Mouse (Mus musculus) right cerebral cortex, postnatal 10 days (tissue): ENCODE measurements around the gene Mrrf.

Experiments used
- DNase-seq, 2 experiments: peaks; one replicate each; pipeline ENCODE4 v3.0.0; 2021; ENCODE audit warnings: low spot score in 2 of 2

Mrrf gene

DNA sequence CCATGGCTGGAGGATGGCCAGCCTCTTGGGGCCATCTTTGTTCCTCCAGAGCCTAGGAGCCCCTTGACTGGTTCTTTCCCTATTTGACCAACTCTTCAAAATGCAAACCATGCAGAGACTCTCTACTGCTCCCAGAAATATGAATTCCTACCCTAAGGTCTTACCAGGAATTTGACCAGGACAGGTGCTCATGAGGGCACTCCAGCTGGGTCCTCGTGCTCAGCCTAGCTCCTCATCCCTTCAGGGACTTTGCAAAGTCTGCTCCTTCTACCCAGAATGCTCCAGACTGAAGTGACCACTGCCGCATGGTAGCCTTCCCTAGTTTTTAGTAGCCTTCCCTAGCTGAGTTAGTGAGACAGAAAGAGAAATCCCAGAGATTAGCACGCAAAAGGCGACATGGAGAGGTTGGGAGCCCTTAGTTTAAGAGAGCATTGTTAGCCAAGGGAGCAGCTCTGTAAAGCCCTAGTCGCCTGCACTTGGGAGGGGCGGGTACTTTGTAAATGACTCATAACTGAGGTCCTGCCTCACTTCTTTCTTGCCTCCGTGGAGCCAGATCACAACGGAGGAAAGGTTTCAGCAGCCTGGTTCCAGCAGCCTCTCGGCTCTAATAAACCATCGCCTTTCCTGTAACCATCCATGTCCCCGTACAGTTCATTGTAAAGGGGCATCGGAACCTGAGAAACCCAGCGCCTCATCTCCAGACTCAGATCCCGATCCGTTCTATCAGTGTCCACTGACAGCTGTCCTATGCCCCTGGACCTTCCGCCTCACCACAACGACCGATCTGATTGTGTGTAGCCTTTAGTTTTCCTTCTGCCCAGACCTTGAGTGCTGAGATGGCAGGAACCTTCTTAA is 65.8 kb downstream of the Mrrf start:
- DNase-seq = no peak

DNA sequence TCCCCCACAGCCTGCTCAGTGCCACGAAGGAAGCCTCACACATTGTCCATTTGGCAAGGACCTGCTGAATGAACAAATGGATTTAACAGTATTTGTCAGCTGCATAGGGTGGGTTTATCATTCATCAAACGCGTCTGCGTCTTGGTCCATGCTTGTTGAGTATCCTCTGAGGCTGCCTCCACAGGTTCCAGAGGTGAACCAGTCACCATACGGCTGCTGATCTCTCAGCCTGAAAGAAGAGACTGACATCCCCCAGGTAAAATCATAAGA is 66.4 kb downstream of the Mrrf start:
- no peak for DNase-seq

DNA sequence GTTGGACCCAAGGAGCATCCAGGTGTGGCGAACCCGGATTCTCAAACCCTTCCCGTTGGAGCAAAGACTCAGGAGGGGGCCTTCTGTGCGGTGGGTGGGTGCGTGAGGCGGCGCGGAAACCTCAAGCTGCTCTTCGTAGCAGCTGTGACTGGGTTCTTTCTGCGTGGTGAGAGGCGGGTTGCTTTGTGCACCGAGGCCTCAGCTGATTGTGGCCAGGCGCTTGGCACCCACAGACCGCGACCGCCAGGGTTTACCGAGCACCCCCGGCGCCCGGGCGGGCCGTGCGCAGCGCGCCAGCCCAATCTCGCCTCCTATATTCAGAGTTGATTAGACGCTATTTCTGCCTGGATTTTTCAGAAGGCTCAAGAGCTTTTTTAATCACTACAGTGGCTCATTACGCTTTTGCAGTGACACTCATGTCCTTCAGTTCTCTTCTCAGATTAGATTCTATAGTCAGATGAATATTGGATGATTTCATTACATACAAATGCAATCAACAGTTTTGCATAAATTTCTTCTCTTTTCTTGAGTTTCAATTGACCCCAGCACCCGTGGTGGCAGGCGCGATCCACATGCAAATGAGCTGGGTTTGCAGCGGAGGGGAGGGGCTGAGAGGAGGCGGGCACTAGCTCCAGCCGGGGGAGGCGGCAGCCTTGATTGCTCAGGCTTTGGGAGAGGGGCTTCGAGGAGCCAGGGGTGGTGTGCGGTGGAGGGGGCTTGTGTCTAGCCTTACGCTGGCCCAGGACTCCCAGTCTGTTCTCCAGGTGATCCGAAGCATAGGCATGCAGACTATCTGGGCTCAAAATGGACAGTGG is 67.0 kb downstream of the Mrrf start:
- DNase-seq = peak; percentile 73 to 74

DNA sequence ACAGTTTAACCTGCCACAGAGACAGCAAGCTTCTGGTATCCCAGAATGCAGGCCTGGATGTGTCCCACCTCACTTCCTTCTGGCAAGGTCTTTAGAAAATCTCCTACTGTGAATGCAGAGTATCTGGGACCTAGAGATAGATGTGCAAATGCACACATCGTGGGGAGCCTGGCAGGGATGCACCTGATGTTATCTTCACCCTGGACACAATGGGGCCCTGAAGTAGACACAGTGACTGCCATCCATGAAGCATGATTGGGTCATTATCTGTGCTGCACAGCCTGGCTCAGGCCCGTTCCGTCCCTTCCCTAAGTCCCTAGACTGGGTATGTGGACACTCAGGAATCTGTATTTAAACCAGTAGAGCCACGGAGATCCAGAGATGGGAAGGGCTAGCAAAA is 68.4 kb downstream of the Mrrf start:
- no peak for DNase-seq

DNA sequence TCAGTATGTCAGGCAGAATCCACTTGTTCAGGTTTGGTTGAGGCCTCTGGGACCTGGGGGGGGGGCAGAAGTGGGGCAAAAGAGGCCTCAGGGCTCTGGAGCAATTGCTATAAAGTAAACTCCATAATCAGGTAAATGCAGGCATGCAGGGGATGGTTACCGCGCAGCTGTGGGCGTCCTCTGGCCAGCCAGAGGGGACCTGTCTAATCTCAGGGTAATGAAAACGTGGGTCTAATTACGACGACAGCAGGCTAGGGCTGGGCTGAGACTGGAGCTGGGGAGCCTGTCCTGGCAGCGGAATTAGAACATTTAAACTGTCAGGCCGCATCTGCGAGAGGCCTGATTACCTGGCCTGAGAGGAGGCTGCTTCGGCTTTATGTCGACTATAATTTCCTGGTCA is 70.9 kb downstream of the Mrrf start:
- no peak for DNase-seq

GRCm38 (mm10) chr2:36210796-36211195 is 74.6 kb downstream of the Mrrf start:
- DNase-seq = no peak

- DNase-seq = no peak
Measured at GRCm38 (mm10) chr2:36211785-36212184, 75.6 kb downstream of the Mrrf start.

- DNase-seq = no peak
Measured at GRCm38 (mm10) chr2:36213108-36213507, 76.9 kb downstream of the Mrrf start.

- peak; percentile 88 to 92 for DNase-seq
Measured at GRCm38 (mm10) chr2:36214023-36214422, 77.8 kb downstream of the Mrrf start.

GRCm38 (mm10) chr2:36214425-36214824 is 78.2 kb downstream of the Mrrf start:
- no peak for DNase-seq

DNA sequence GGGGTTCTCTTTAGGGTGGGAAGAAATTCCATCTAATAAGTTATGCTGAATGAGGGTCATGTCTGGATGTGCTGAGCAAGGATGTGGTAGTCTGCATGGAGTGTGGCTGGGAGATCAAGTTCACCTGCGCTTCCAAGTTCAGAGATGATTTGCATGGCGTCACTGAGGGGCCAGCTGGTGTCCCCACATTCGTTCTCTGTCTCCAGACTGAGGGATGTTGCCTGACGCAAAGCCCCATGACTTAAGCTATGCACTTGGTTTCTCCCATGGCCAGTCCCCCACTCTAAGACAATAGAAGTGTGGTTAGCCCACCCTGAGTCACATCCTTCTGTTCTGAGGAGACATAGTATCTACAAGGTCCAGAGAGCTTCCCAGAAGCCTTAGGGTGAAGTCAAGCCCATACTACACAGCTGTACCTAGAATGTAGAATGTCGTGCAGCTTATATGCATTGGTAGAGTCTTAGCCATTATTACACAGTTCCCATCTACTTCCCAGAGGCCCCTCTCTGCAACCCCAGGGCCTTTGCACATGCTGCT is 79.1 kb downstream of the Mrrf start:
- DNase-seq = no peak

- DNase-seq = no peak
Measured at GRCm38 (mm10) chr2:36216546-36216945, 80.4 kb downstream of the Mrrf start.

GRCm38 (mm10) chr2:36216953-36217573 is 80.9 kb downstream of the Mrrf start:
- no peak for DNase-seq

DNA sequence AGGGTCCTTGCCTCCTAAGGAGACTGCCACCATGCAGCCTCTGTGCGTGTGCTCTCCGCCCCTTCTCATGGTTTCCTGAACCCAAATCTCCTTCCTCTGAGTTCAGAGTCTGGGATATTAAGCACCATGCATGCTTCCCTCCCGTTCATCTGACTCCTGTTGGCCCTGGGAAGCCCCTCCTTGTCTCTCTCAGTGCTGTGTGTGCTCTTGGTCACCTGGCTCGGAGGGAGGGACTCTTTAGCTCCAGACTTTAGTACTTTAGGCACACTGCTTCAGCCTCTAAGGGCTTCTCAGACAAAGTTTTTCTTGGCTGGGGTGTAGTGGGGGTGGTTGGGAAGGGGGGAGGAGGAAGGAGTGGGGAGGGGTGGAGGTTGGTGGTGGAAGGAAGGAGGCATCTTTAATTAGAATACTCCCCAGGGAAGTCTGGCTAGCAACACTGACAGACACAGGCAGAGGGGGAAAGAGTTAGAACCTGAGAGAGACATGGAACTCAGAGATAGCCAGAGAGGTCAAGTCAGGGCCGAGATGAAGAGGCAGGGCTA is 81.6 kb downstream of the Mrrf start:
- DNase-seq = no peak

DNA sequence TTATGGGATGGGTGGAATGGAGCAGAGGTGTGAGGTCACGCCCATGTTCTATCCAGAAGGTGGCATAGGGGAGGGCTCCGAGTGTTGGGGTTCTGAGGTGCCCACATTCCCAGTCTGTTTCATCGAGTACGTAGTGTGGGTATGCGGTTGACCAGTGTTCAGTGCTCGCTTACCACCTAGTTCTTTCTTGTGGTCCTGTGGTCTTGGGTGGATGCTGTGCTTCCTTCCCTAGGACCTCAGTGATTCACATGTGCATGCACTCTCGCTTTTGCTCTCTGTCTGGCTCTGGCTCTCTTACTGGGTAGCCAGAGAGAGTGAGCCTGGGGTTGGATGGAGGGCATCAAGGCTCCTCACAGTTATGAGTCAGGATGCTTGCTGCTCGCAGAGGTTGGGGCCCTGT is 83.9 kb downstream of the Mrrf start:
- no peak for DNase-seq

GRCm38 (mm10) chr2:36220891-36221290 is 84.7 kb downstream of the Mrrf start:
- DNase-seq = peak in 1 of 2 experiments; percentile 31

DNA sequence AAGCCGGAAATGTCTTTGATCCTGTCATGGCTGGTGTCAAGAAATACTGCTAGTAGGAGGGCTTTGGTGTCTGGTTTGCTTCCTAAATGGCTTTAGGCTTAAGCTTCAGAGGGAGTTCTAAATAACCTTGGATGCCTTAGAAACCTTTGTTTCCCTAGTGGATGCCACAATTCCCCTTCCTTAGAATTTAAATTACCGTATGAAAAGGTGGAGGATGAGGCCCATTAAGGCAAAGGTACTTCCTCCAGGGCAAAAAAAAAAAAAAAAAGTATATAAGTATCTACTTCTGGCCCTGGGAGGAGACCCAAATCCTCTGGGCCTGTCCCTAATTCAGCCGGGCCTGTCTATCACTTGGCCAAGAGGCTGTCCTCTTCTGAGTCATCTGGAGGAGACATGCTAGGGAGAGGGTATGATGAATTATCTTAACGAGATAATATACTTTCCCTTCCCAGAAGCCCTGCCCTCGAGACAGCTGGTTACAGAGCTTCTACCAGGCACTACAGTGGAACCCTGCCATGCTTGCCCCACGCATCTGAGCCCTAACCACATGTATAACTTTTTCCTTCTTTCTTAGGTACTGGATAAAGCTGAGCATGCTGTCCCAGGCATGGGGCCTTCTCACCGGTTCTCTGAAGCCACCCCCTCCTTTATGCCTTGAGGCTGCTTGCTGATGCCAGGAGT is 86.1 kb downstream of the Mrrf start:
- no peak for DNase-seq

- no peak for DNase-seq
Measured at GRCm38 (mm10) chr2:36223436-36223835, 87.2 kb downstream of the Mrrf start.

- DNase-seq = no peak
Measured at GRCm38 (mm10) chr2:36224153-36224552, 88.0 kb downstream of the Mrrf start.

DNA sequence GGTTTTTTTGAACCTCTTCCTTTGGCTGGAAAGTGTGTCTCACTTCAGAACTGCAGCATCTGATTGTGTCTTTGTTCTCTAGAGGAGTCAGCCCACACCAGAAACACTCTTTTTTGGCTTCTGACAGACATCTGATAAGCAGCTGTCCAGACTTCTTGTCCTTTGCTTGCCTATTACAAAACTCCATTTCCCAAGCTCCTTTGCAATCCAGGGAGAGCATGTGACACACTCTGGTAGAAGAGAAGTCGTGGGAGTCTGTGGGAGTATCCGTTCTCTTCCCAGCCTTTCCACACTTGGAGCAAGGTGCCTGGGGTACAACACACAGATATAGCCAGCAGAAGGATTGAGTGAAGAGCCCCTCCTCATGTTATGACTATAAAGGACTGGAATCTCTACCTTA is 88.4 kb downstream of the Mrrf start:
- no peak for DNase-seq

GRCm38 (mm10) chr2:36230366-36230765 is 94.2 kb downstream of the Mrrf start, which contains the start of gene Ptgs1:
Gene Ptgs1, plus strand, starts transcription at chr2:36230426.
- peak; percentile 50 to 60 for DNase-seq

DNA sequence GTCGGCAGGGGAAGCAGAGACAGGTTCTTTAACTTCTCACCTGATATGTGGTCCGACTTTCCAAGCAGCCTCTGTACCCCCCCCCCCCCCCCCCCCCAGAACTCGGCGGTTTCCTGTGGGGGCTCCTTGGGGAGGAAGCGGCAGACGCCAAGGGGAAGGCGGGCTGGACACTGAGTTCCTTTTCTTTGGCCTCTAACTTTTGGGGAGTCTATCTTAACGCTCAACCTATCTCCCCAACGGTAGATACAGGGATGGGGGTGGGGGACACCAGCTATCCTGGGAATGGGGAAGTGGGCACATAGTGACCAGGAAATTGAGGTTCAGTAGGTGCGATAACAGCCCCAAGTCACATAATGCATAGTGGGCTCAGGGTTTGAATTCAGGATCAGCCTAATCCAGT is 94.8 kb downstream of the Mrrf start:
- DNase-seq = no peak
